Mouse (Mus musculus): ENCODE measurements around the gene Sec1. TPM values are rescaled to one million over a fixed set of nuclear protein-coding genes. Genes with fewer than 3 reads are reported as not detected.
"Not testable (repeated sequence)": the region's sequence is repeated elsewhere in the genome, so short reads cannot be mapped to it uniquely, and the experiment has no call there.

Gene Sec1
- polyA plus RNA-seq, 1 experiment from 2014 or later, result 3.4 TPM

GRCm38 (mm10) chr7:45660746-45661478, 33.3 kb downstream of the Sec1 start:
- Histone ChIP-seq H3K4me1 (ENCODE audit: control insufficient read depth, insufficient read depth, low read length) (peaks cover 20% of the 10 kb centered on the region), H3K27ac (ENCODE audit: low read length) (peak overlapping the region; percentile 46; the same call in 1 of the 2 replicates), H3K4me2 (ENCODE audit: low read depth, low read length) (no peak overlapping the region), H3K27me3 (ENCODE audit: control insufficient read depth, insufficient read depth, low read length) (no peaks in the 10 kb centered on the region), H3K9me3 (replicated peaks; ENCODE audit: control insufficient read depth, low read length) (no peaks in the 10 kb centered on the region; the same call in 1 of the 2 replicates), H3K36me3 (ENCODE audit: control insufficient read depth, insufficient read depth, low read length) (no peaks in the 10 kb centered on the region), H3K4me3 (replicated peaks; ENCODE audit: low read length) (no peak overlapping the region), H3K9ac (ENCODE audit: low read length) (no peak overlapping the region)
- no peak for ATAC-seq (ENCODE audit: insufficient read depth, low FRiP score)
- WGBS, result 79% methylated on average over 11 of the region's 11 CpGs

GRCm38 (mm10) chr7:45654424-45655047, 39.7 kb downstream of the Sec1 start:
- ATAC-seq (ENCODE audit: insufficient read depth, low FRiP score), result 0 out of 2 replicates have a peak, but pooled peaks have one; percentile 2
- peaks cover 8% of the 10 kb centered on the region for H3K4me1 ChIP-seq (ENCODE audit: control insufficient read depth, insufficient read depth, low read length)
- peak overlapping the region; percentile 42 for H3K4me2 ChIP-seq (ENCODE audit: low read depth, low read length)
- no peaks in the 10 kb centered on the region; the same call in 1 of the 2 replicates for H3K9me3 ChIP-seq (replicated peaks; ENCODE audit: control insufficient read depth, low read length)
- no peaks in the 10 kb centered on the region for H3K36me3 ChIP-seq (ENCODE audit: control insufficient read depth, insufficient read depth, low read length)
- no peaks in the 10 kb centered on the region for H3K27me3 ChIP-seq (ENCODE audit: control insufficient read depth, insufficient read depth, low read length)
- H3K9ac ChIP-seq (ENCODE audit: low read length), result peak overlapping the region; percentile 42
- H3K4me3 ChIP-seq (replicated peaks; ENCODE audit: low read length), result peak overlapping the region; percentile 12
- H3K27ac ChIP-seq (ENCODE audit: low read length), result peak overlapping the region; percentile 16; the same call in 1 of the 2 replicates
- 33% methylated on average over 17 of the region's 17 CpGs for WGBS

- not testable (repeated sequence) for H3K9me3 ChIP-seq (replicated peaks; ENCODE audit: control insufficient read depth, low read length); ATAC-seq (ENCODE audit: insufficient read depth, low FRiP score); H3K9ac ChIP-seq (ENCODE audit: low read length); H3K27me3 ChIP-seq (ENCODE audit: control insufficient read depth, insufficient read depth, low read length); H3K4me2 ChIP-seq (ENCODE audit: low read depth, low read length); H3K36me3 ChIP-seq (ENCODE audit: control insufficient read depth, insufficient read depth, low read length); H3K4me1 ChIP-seq (ENCODE audit: control insufficient read depth, insufficient read depth, low read length); H3K27ac ChIP-seq (ENCODE audit: low read length); H3K4me3 ChIP-seq (replicated peaks; ENCODE audit: low read length)
- 93% methylated on average over 19 of the region's 20 CpGs for WGBS
These were observed 43.7 kb downstream of the Sec1 start for GRCm38 (mm10) chr7:45650484-45650883.

GRCm38 (mm10) chr7:45649351-45649750, 44.9 kb downstream of the Sec1 start:
- Histone ChIP-seq H3K9ac (ENCODE audit: low read length) (no peak overlapping the region), H3K4me1 (ENCODE audit: control insufficient read depth, insufficient read depth, low read length) (peaks cover 5% of the 10 kb centered on the region), H3K4me2 (ENCODE audit: low read depth, low read length) (no peak overlapping the region), H3K4me3 (replicated peaks; ENCODE audit: low read length) (no peak overlapping the region), H3K9me3 (replicated peaks; ENCODE audit: control insufficient read depth, low read length) (no peaks in the 10 kb centered on the region), H3K27me3 (ENCODE audit: control insufficient read depth, insufficient read depth, low read length) (no peaks in the 10 kb centered on the region), H3K36me3 (ENCODE audit: control insufficient read depth, insufficient read depth, low read length) (no peaks in the 10 kb centered on the region), H3K27ac (ENCODE audit: low read length) (no peak overlapping the region)
- WGBS, result 72% methylated on average over 8 of the region's 8 CpGs
- no peak for ATAC-seq (ENCODE audit: insufficient read depth, low FRiP score)

- WGBS, result 79% methylated on average over 4 of the region's 4 CpGs
These were observed 47.5 kb downstream of the Sec1 start for GRCm38 (mm10) chr7:45646671-45647070.

GRCm38 (mm10) chr7:45645591-45645971, 48.6 kb downstream of the Sec1 start:
- ATAC-seq (ENCODE audit: insufficient read depth, low FRiP score), result no peak
- peaks cover 32% of the 10 kb centered on the region for H3K4me1 ChIP-seq (ENCODE audit: control insufficient read depth, insufficient read depth, low read length)
- H3K36me3 ChIP-seq (ENCODE audit: control insufficient read depth, insufficient read depth, low read length), result no peaks in the 10 kb centered on the region
- no peaks in the 10 kb centered on the region for H3K27me3 ChIP-seq (ENCODE audit: control insufficient read depth, insufficient read depth, low read length)
- H3K9me3 ChIP-seq (replicated peaks; ENCODE audit: control insufficient read depth, low read length), result no peaks in the 10 kb centered on the region
- H3K9ac ChIP-seq (ENCODE audit: low read length), result no peak overlapping the region
- WGBS, result 82% methylated on average over 7 of the region's 7 CpGs
- no peak overlapping the region for H3K4me2 ChIP-seq (ENCODE audit: low read depth, low read length)
- no peak overlapping the region for H3K4me3 ChIP-seq (replicated peaks; ENCODE audit: low read length)
- H3K27ac ChIP-seq (ENCODE audit: low read length), result no peak overlapping the region

More at GRCm38 (mm10) chr7:45646671-45647070, 47.5 kb downstream of the Sec1 start:
- Histone ChIP-seq H3K9me3 (replicated peaks; ENCODE audit: control insufficient read depth, low read length) (no peaks in the 10 kb centered on the region), H3K36me3 (ENCODE audit: control insufficient read depth, insufficient read depth, low read length) (no peaks in the 10 kb centered on the region), H3K4me3 (replicated peaks; ENCODE audit: low read length) (no peak overlapping the region), H3K4me1 (ENCODE audit: control insufficient read depth, insufficient read depth, low read length) (peaks cover 21% of the 10 kb centered on the region), H3K27ac (ENCODE audit: low read length) (no peak overlapping the region), H3K4me2 (ENCODE audit: low read depth, low read length) (no peak overlapping the region), H3K9ac (ENCODE audit: low read length) (no peak overlapping the region), H3K27me3 (ENCODE audit: control insufficient read depth, insufficient read depth, low read length) (no peaks in the 10 kb centered on the region)
- ATAC-seq (ENCODE audit: insufficient read depth, low FRiP score), result no peak

GRCm38 (mm10) chr7:45644872-45645590, 49.2 kb downstream of the Sec1 start:
- Histone ChIP-seq H3K36me3 (ENCODE audit: control insufficient read depth, insufficient read depth, low read length) (no peaks in the 10 kb centered on the region), H3K9ac (ENCODE audit: low read length) (peak overlapping the region; percentile 61; the same call in 1 of the 2 replicates), H3K27ac (ENCODE audit: low read length) (no peak overlapping the region), H3K4me3 (replicated peaks; ENCODE audit: low read length) (0 out of 2 replicates have a peak overlapping the region, but pooled peaks have one; percentile 50), H3K27me3 (ENCODE audit: control insufficient read depth, insufficient read depth, low read length) (no peaks in the 10 kb centered on the region), H3K4me2 (ENCODE audit: low read depth, low read length) (peak overlapping the region; percentile 84; the same call in 1 of the 2 replicates), H3K9me3 (replicated peaks; ENCODE audit: control insufficient read depth, low read length) (no peaks in the 10 kb centered on the region), H3K4me1 (ENCODE audit: control insufficient read depth, insufficient read depth, low read length) (peaks cover 34% of the 10 kb centered on the region)
- ATAC-seq (ENCODE audit: insufficient read depth, low FRiP score), result no peak
- 66% methylated on average over 6 of the region's 6 CpGs for WGBS

- peaks cover 40% of the 10 kb centered on the region for H3K4me1 ChIP-seq (ENCODE audit: control insufficient read depth, insufficient read depth, low read length)
- 6% methylated on average over 18 of the region's 18 CpGs for WGBS
- peak overlapping the region; percentile 72 for H3K27ac ChIP-seq (ENCODE audit: low read length)
These were observed 50.0 kb downstream of the Sec1 start for GRCm38 (mm10) chr7:45644183-45644582.

More at GRCm38 (mm10) chr7:45644183-45644582, 50.0 kb downstream of the Sec1 start:
- H3K9ac ChIP-seq (ENCODE audit: low read length), result peak overlapping the region; percentile 61
- no peaks in the 10 kb centered on the region for H3K36me3 ChIP-seq (ENCODE audit: control insufficient read depth, insufficient read depth, low read length)
- peak overlapping the region; percentile 84 for H3K4me2 ChIP-seq (ENCODE audit: low read depth, low read length)
- no peaks in the 10 kb centered on the region for H3K27me3 ChIP-seq (ENCODE audit: control insufficient read depth, insufficient read depth, low read length)
- peak overlapping the region; percentile 50 for H3K4me3 ChIP-seq (replicated peaks; ENCODE audit: low read length)
- H3K9me3 ChIP-seq (replicated peaks; ENCODE audit: control insufficient read depth, low read length), result no peaks in the 10 kb centered on the region
- peak; percentile 3; the same call in 1 of the 2 replicates for ATAC-seq (ENCODE audit: insufficient read depth, low FRiP score)
